Mouse (Mus musculus): ENCODE results near the gene Cntnap2.

DNA sequence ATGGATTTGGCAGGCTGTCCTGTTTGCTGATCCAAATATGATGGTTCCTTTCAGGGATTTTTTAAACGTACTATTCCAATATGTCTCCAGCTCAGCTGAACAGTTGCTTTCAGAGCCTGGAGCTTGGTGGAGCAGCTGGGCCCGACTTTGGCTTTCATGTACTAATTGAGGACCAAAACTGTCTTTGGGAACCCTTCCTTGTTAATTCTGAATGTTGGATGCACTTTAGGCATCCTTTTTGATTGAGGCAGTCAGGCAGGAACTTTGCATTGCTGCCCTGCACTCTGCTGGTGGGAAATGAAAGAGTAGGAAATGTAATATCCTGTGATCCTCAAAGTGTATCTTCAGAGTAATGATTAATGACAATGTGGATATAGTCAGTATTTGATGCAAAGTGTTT lies 974.0 kb downstream of the Cntnap2 start:
- TF ChIP-seq TAL1 (IDR thresholded peaks at IDR 0.05; ENCODE audit: low read length) (no peak), GATA1 (IDR thresholded peaks at IDR 0.05; ENCODE audit: low read length) (no peak)

Data from erythroblast, embryonic 14.5 days (primary cell).